Mouse (Mus musculus): Measurements from ENCODE around the gene Papolb. TPM values are rescaled to one million over a fixed set of nuclear protein-coding genes. Genes with fewer than 3 reads are reported as not detected.
A peak's percentile ranks its signal among the peaks of the same experiment; 100 is the strongest.

Gene Papolb
- polyA plus RNA-seq, 1 experiment from 2014 or later: 0.12 TPM

DNA sequence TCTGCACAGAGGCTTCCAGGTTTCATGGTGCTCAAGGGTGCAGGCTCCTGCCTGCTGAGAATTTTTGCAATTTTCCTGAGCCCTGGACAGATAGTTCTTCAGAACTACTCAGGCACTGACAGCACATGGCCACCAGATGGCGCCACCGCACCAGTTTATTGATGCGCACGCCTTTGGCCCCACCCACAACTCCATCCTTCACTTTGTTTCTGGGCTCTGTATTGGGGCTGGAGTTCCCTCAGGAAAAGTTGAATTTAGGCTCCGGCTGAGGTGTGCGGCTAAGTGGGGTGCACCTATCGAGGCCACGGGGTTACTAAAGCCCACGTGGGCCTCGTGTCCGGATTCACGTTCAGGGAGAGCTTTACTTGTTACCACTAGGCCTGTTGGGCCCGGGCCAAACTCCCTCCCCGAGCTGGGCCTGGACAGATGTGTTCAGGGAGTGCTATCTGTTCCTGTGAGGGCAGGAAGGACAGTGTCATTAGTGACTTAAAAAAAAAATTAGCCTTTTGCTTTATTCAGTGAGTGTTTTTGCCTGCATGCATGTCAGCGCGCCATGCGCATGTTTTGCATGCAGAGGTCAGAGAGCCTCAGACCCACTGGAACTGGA lies 50.9 kb downstream of the Papolb start:
- ATAC-seq (peak; percentile 78), DNase-seq (ENCODE audit: low spot score) (peak; percentile 89)
- H3K9ac ChIP-seq (replicated peaks; ENCODE audit: low read depth): no peak overlapping the region
- no peaks in the 10 kb centered on the region for H3K9me3 ChIP-seq (ENCODE audit: low read length)
- H3K27ac ChIP-seq (ENCODE audit: low read length): no peak overlapping the region
- H3K4me3 ChIP-seq (ENCODE audit: low read depth, low read length): no peak overlapping the region
- TF ChIP-seq CTCF (IDR thresholded peaks at IDR 0.05) (peak; percentile 92), EP300 (IDR thresholded peaks at IDR 0.05) (no peak)
- 0 out of 2 replicates have a peak, but pooled peaks cover 4% of the 10 kb centered on the region for H3K36me3 ChIP-seq (ENCODE audit: insufficient read depth, low read length)
- WGBS: 31% methylated on average over 17 of the region's 17 CpGs
- H3K27me3 ChIP-seq (replicated peaks; ENCODE audit: insufficient read depth, low read length): no peaks in the 10 kb centered on the region
- no peak overlapping the region for H3K4me2 ChIP-seq (replicated peaks; ENCODE audit: low read depth, low read length)
- no peaks in the 10 kb centered on the region for H3K4me1 ChIP-seq (ENCODE audit: insufficient read depth, low read depth, low read length)

DNA sequence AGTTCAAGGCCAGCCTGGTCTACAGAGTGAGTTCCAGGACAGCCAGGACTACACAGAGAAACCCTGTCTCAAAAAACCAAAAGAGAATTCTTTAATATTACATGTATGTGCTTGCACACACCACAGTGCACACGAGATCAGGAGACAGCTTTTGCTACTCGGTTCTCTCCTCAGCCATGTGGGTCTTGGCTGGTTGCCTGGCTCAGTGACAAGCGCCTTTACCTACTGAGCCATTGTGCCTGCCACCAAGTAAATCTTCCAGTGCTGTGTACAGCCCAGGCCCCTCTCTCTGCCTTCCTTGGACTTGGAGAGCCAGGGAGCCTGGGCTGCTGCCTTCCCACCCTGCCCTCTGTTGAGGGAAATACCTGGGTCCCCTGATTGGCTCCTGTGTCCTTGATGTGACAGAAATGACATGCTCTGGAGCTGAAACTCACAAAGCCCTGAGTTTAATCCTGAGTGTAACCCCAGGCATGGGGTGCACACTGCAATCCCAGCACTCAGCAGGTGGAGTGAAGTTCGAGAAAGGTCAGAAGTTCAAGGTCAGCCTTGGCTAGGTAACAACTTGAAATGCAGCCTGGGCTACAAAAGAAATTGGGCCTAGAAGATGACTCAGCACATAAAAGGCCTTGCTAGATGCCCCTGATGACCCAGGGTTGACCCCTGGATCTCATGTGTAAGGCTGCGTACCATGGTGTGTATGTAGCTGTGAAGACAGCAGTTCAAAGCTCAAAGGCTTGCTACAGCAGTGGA lies 51.8 kb downstream of the Papolb start:
- no peak overlapping the region for H3K4me2 ChIP-seq (replicated peaks; ENCODE audit: low read depth, low read length)
- H3K36me3 ChIP-seq (ENCODE audit: insufficient read depth, low read length): 0 out of 2 replicates have a peak, but pooled peaks cover 4% of the 10 kb centered on the region
- H3K27ac ChIP-seq (ENCODE audit: low read length): no peak overlapping the region
- TF ChIP-seq EP300 (IDR thresholded peaks at IDR 0.05) (no peak), CTCF (IDR thresholded peaks at IDR 0.05) (no peak)
- DNase-seq (ENCODE audit: low spot score) (no peak), ATAC-seq (no peak)
- no peak overlapping the region for H3K9ac ChIP-seq (replicated peaks; ENCODE audit: low read depth)
- no peaks in the 10 kb centered on the region for H3K9me3 ChIP-seq (ENCODE audit: low read length)
- H3K4me1 ChIP-seq (ENCODE audit: insufficient read depth, low read depth, low read length): no peaks in the 10 kb centered on the region
- WGBS: 81% methylated on average over 5 of the region's 5 CpGs
- no peak overlapping the region for H3K4me3 ChIP-seq (ENCODE audit: low read depth, low read length)
- H3K27me3 ChIP-seq (replicated peaks; ENCODE audit: insufficient read depth, low read length): no peaks in the 10 kb centered on the region

- no peak overlapping the region for H3K4me3 ChIP-seq (ENCODE audit: low read depth, low read length)
- ATAC-seq: no peak
- H3K9me3 ChIP-seq (ENCODE audit: low read length): no peaks in the 10 kb centered on the region
- H3K27me3 ChIP-seq (replicated peaks; ENCODE audit: insufficient read depth, low read length): no peaks in the 10 kb centered on the region
- H3K4me2 ChIP-seq (replicated peaks; ENCODE audit: low read depth, low read length): no peak overlapping the region
- 0 out of 2 replicates have a peak, but pooled peaks cover 4% of the 10 kb centered on the region for H3K36me3 ChIP-seq (ENCODE audit: insufficient read depth, low read length)
- no peaks in the 10 kb centered on the region for H3K4me1 ChIP-seq (ENCODE audit: insufficient read depth, low read depth, low read length)
- TF ChIP-seq EP300 (IDR thresholded peaks at IDR 0.05) (no peak), CTCF (IDR thresholded peaks at IDR 0.05) (no peak)
- no peak overlapping the region for H3K27ac ChIP-seq (ENCODE audit: low read length)
- 75% methylated on average over 12 of the region's 12 CpGs for WGBS
- no peak overlapping the region for H3K9ac ChIP-seq (replicated peaks; ENCODE audit: low read depth)
- no peak for DNase-seq (ENCODE audit: low spot score)
These were observed 52.5 kb downstream of the Papolb start for GRCm38 (mm10) chr5:142477346-142477745.

Other genes starting within 250 kb of the Papolb start
- gene Foxk1, start 128.6 kb downstream of the Papolb start, polyA plus RNA-seq (2015; fragmentation: Nextera tagmentation; extraction: Ambion mirVana): 4.3 and 5.1 TPM in 2 replicates
- 6.2 and 7.2 TPM in 2 replicates for gene Ap5z1, start 66.1 kb downstream of the Papolb start, polyA plus RNA-seq (2015; fragmentation: Nextera tagmentation; extraction: Ambion mirVana)
- gene Radil, start 21.0 kb upstream of the Papolb start, polyA plus RNA-seq (2015; fragmentation: Nextera tagmentation; extraction: Ambion mirVana): 13.5 and 14.5 TPM in 2 replicates
- 0.05 TPM in 1 of 2 replicates, not detected in the other for gene Mmd2, start 78.7 kb upstream of the Papolb start, polyA plus RNA-seq (2015; fragmentation: Nextera tagmentation; extraction: Ambion mirVana)
- 25.7 and 26.6 TPM in 2 replicates for gene Wipi2, start 97.6 kb upstream of the Papolb start, polyA plus RNA-seq (2015; fragmentation: Nextera tagmentation; extraction: Ambion mirVana)
- 2.3 TPM in 2 replicates for gene Slc29a4, start 162.4 kb upstream of the Papolb start, polyA plus RNA-seq (2015; fragmentation: Nextera tagmentation; extraction: Ambion mirVana)